Mouse (Mus musculus): ENCODE results near the gene Chic1.

Chic1 gene

GRCm38 (mm10) chrX:103356287-103356686 lies at the start of gene Chic1:
Gene Chic1 (plus strand): TSS chrX:103356476.
- DNase-seq (ENCODE audit: low spot score) = peak; percentile 62

GRCm38 (mm10) chrX:103308262-103308661 lies 48.0 kb upstream of the Chic1 start:
- no peak for DNase-seq (ENCODE audit: low spot score)

GRCm38 (mm10) chrX:103311723-103312122 lies 44.6 kb upstream of the Chic1 start:
- DNase-seq (ENCODE audit: low spot score) = no peak

GRCm38 (mm10) chrX:103314146-103314545 lies 42.1 kb upstream of the Chic1 start:
- no peak for DNase-seq (ENCODE audit: low spot score)

GRCm38 (mm10) chrX:103321146-103321545 lies 35.1 kb upstream of the Chic1 start, which contains the start of gene Cdx4:
Gene Cdx4 (plus strand): TSS chrX:103321398.
- no peak for DNase-seq (ENCODE audit: low spot score)

GRCm38 (mm10) chrX:103325900-103326299 lies 30.4 kb upstream of the Chic1 start:
- DNase-seq (ENCODE audit: low spot score) = no peak

GRCm38 (mm10) chrX:103329386-103329785 lies 26.9 kb upstream of the Chic1 start:
- DNase-seq (ENCODE audit: low spot score) = no peak

GRCm38 (mm10) chrX:103331125-103331858 lies 25.0 kb upstream of the Chic1 start:
- no peak for DNase-seq (ENCODE audit: low spot score)

GRCm38 (mm10) chrX:103341369-103342113 lies 14.7 kb upstream of the Chic1 start:
- DNase-seq (ENCODE audit: low spot score) = no peak

GRCm38 (mm10) chrX:103355784-103356183 lies 492 bp upstream of the Chic1 start:
- DNase-seq (ENCODE audit: low spot score) = no peak

GRCm38 (mm10) chrX:103356761-103357236 lies 523 bp downstream of the Chic1 start:
- no peak for DNase-seq (ENCODE audit: low spot score)

GRCm38 (mm10) chrX:103366201-103366600 lies 9.9 kb downstream of the Chic1 start:
- DNase-seq (ENCODE audit: low spot score) = no peak

- no peak for DNase-seq (ENCODE audit: low spot score)
These were observed 12.4 kb downstream of the Chic1 start for GRCm38 (mm10) chrX:103368650-103369049.

GRCm38 (mm10) chrX:103371221-103371620 lies 14.9 kb downstream of the Chic1 start:
- DNase-seq (ENCODE audit: low spot score) = no peak

- DNase-seq (ENCODE audit: low spot score) = no peak
These were observed 15.4 kb downstream of the Chic1 start for GRCm38 (mm10) chrX:103371627-103372026.

- no peak for DNase-seq (ENCODE audit: low spot score)
These were observed 18.0 kb downstream of the Chic1 start for GRCm38 (mm10) chrX:103374250-103374649.

GRCm38 (mm10) chrX:103384528-103384927 lies 28.3 kb downstream of the Chic1 start:
- DNase-seq (ENCODE audit: low spot score) = no peak

GRCm38 (mm10) chrX:103388131-103388530 lies 31.9 kb downstream of the Chic1 start:
- no peak for DNase-seq (ENCODE audit: low spot score)

GRCm38 (mm10) chrX:103393841-103394240 lies 37.6 kb downstream of the Chic1 start:
- no peak for DNase-seq (ENCODE audit: low spot score)

GRCm38 (mm10) chrX:103405021-103405420 lies 48.7 kb downstream of the Chic1 start:
- no peak for DNase-seq (ENCODE audit: low spot score)

GRCm38 (mm10) chrX:103414167-103414566 lies 57.9 kb downstream of the Chic1 start, which contains the start of gene Tsx:
Gene Tsx (plus strand): TSS chrX:103414467.
- no peak for DNase-seq (ENCODE audit: low spot score)

GRCm38 (mm10) chrX:103421710-103422109 lies 65.4 kb downstream of the Chic1 start, which contains the start of gene Gm26992:
Gene Gm26992 (plus strand): TSS chrX:103422010.
- no peak for DNase-seq (ENCODE audit: low spot score)

GRCm38 (mm10) chrX:103427677-103428076 lies 71.4 kb downstream of the Chic1 start:
- DNase-seq (ENCODE audit: low spot score) = no peak

Data from left cerebral cortex, adult 11 months (tissue).